Mouse (Mus musculus) ES-E14 (cell line): ENCODE results near the gene Chrna10. TPM values are rescaled to one million over a fixed set of nuclear protein-coding genes. Genes with fewer than 3 reads are reported as not detected.
A peak's percentile ranks its signal among the peaks of the same experiment; 100 is the strongest.

Experiments used
- DNase-seq: peaks from one replicate; pipeline ENCODE4 v3.0.0-alpha.2; 2013; ENCODE audit warnings: low read depth, low spot score
- H3K27ac ChIP-seq: 2 replicates; pipeline ENCODE4 v1.5.1; 2012; ENCODE audit warnings: low read depth, mild to moderate bottlenecking, low read length, moderate library complexity, mixed read lengths; ENCODE audit not compliant: poor library complexity, insufficient read depth, severe bottlenecking
- H3K36me3 ChIP-seq: 2 replicates; pipeline ENCODE4 v1.6.1; 2012; ENCODE audit warnings: mild to moderate bottlenecking, low read length, moderate library complexity, mixed read lengths; ENCODE audit not compliant: control insufficient read depth, poor library complexity, insufficient read depth, severe bottlenecking
- H3K4me1 ChIP-seq, 2 experiments: fragments of 150-350 bp in 1 of 2; sonication (generic) in 1 of 2; 2 replicates each; pipeline ENCODE4 v1.6.1; 2012; ENCODE audit warnings: low read length in 2 of 2, mild to moderate bottlenecking in 1 of 2, mixed read lengths in 1 of 2; ENCODE audit not compliant: control insufficient read depth in 2 of 2, insufficient read depth in 2 of 2, poor library complexity in 1 of 2
- H3K4me3 ChIP-seq, 2 experiments: fragments of 150-350 bp in 1 of 2; sonication (generic) in 1 of 2; 2 replicates each; pipeline ENCODE4 v1.5.1; 2012; ENCODE audit warnings: low read length in 2 of 2, low read depth in 1 of 2, mild to moderate bottlenecking in 1 of 2, mixed read lengths in 1 of 2; ENCODE audit not compliant: insufficient read depth in 1 of 2, poor library complexity in 1 of 2, severe bottlenecking in 1 of 2
- H3K9ac ChIP-seq: 2 replicates; pipeline ENCODE4 v1.6.1; 2012; ENCODE audit warnings: low read depth, mild to moderate bottlenecking, low read length, mixed read lengths; ENCODE audit not compliant: poor library complexity, insufficient read depth, severe bottlenecking
- H3K9me3 ChIP-seq: fragments of 150-350 bp; sonication (generic); 2 replicates; pipeline ENCODE4 v1.6.1; 2012; ENCODE audit warnings: low read depth, mild to moderate bottlenecking, low read length; ENCODE audit not compliant: control insufficient read depth, insufficient read depth
- CHD2 ChIP-seq: IDR thresholded peaks from 2 replicates; pipeline ENCODE4 v1.6.1; 2014; ENCODE audit warnings: mild to moderate bottlenecking, low read depth, low read length, inconsistent platforms
- HCFC1 ChIP-seq: IDR thresholded peaks from 2 replicates; pipeline ENCODE4 v1.6.1; 2012; ENCODE audit warnings: low read length, inconsistent platforms, borderline replicate concordance; ENCODE audit not compliant: insufficient read depth
- MAFK ChIP-seq: IDR thresholded peaks from 2 replicates; pipeline ENCODE4 v1.6.1; 2014; ENCODE audit warnings: mild to moderate bottlenecking, low read depth, low read length, inconsistent platforms; ENCODE audit not compliant: insufficient read depth
- ZC3H11A ChIP-seq: IDR thresholded peaks from 2 replicates; pipeline ENCODE4 v1.6.1; 2012; ENCODE audit warnings: low read depth, mild to moderate bottlenecking, inconsistent platforms, low read length, borderline replicate concordance
- ZNF384 ChIP-seq: IDR thresholded peaks from 2 replicates; pipeline ENCODE4 v1.6.1; 2012; ENCODE audit warnings: low read depth, low read length, inconsistent platforms
- in situ Hi-C, 2 experiments: fragments of 600-800 bp; cut with MboI; formaldehyde crosslinking; loops; one replicate each; pipeline ENCODE4 v1.15.1; 2025; ENCODE audit warnings: low sequenced_read_pairs in 2 of 2, inconsistent platforms in 1 of 2; ENCODE audit not compliant: unreplicated experiment in 2 of 2
- total RNA-seq: library from RNA; depleted of rRNA; stranded (reverse); fragments of 300-350 nt; gene quantifications from 2 replicates; pipeline ENCODE4 v1.2.3, GENCODE M21; 2012; rRNA removed

Gene Chrna10
- total RNA-seq: 0.27 and 0.42 TPM in 2 replicates

DNA sequence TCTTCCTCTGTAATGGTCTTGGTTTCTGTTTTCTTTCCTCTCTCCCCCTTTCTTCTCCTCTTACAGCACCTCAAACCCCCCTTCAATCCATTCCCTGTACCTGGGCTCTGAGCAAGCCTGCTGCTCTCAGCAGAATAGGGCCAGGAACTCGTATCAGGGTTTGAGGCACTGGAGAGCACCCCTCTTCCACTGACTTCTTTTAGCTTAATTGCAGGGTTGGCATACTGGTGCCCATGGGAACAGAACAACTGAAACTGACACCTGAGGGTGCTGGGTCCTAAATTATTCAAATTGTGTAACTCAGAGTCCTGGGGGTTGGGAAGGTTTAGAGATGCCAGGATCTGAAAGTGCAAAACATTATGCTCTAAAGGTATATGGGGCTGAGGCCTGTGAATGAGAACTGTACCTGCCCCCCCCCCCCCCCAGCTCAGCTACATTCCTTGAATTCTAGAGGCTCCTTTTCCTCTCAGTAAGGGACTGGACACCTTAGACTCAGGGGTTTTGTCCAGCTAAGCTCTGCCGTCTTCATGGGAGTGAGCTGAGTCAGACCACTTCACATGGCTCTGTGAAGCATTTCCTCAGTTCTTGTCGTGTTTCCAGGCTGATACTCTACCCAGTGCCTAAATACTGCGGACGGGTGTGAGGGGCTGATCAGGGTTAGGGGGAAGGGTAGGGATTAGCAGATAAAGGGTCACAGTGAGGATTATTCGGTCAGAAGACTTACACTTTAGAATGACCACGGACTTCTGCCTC is at the start of gene Chrna10:
Chrna10 (minus strand) TSS at position 250 of the 753 bp plus-strand sequence.
- DNase-seq: no peak
- TF ChIP-seq CHD2 (no peak), ZC3H11A (no peak), ZNF384 (no peak), MAFK (no peak), HCFC1 (no peak)
- Histone ChIP-seq H3K9ac (no peak within 1 kb of the TSS), H3K4me1 (peaks cover 0 to 10% of the 10 kb centered on the region in 2 experiments; a peak in 1 of 4 replicates), H3K27ac (no peak within 1 kb of the TSS), H3K9me3 (no peaks in the 10 kb centered on the region), H3K4me3 (no peak within 1 kb of the TSS), H3K36me3 (peaks cover 17% of the 10 kb centered on the region)
- in situ Hi-C loops: no loop called here

GRCm38 (mm10) chr7:102153691-102154090 is 37.1 kb upstream of the Chrna10 start:
- no peak overlapping the region for H3K4me3 ChIP-seq
- H3K27ac ChIP-seq: no peak overlapping the region
- H3K9me3 ChIP-seq: no peaks in the 10 kb centered on the region
- no peak for DNase-seq
- H3K4me1 ChIP-seq: no peaks in the 10 kb centered on the region
- H3K9ac ChIP-seq: no peak overlapping the region
- in situ Hi-C loops: no loop called here
- H3K36me3 ChIP-seq: peaks cover 9% of the 10 kb centered on the region
- TF ChIP-seq ZC3H11A: no peak
- TF ChIP-seq CHD2: no peak
- no peak for TF ChIP-seq ZNF384
- TF ChIP-seq MAFK: no peak
- TF ChIP-seq HCFC1: no peak

- Histone ChIP-seq H3K4me3 (no peak overlapping the region), H3K9ac (no peak overlapping the region), H3K36me3 (peaks cover 23% of the 10 kb centered on the region), H3K27ac (no peak overlapping the region), H3K9me3 (no peaks in the 10 kb centered on the region), H3K4me1 (no peaks in the 10 kb centered on the region)
- DNase-seq: no peak
- peak; percentile 99 for TF ChIP-seq MAFK
- TF ChIP-seq HCFC1: no peak
- no peak for TF ChIP-seq ZC3H11A
- TF ChIP-seq ZNF384: no peak
- TF ChIP-seq CHD2: no peak
- in situ Hi-C loops: loop anchor here (5.0 to 25.0 kb wide), 2 partner anchors 39 to 324 kb away; no protein-coding TSS in a partner anchor
Measured at GRCm38 (mm10) chr7:102137898-102138297, 21.3 kb upstream of the Chrna10 start.

GRCm38 (mm10) chr7:102137464-102137863 is 20.8 kb upstream of the Chrna10 start:
- in situ Hi-C loops: loop anchor here (5.0 to 25.0 kb wide), 2 partner anchors 40 to 325 kb away; no protein-coding TSS in a partner anchor
- Histone ChIP-seq H3K4me3 (no peak overlapping the region), H3K36me3 (peaks cover 22% of the 10 kb centered on the region), H3K27ac (no peak overlapping the region), H3K4me1 (peaks cover 0 to 2% of the 10 kb centered on the region in 2 experiments; a peak in 1 of 4 replicates), H3K9me3 (no peaks in the 10 kb centered on the region), H3K9ac (no peak overlapping the region)
- TF ChIP-seq HCFC1 (no peak), ZC3H11A (no peak), ZNF384 (peak; percentile 42; the same call in 1 of the 2 replicates), MAFK (no peak)
- DNase-seq: peak; percentile 50
